Mouse (Mus musculus) embryonic facial prominence, embryonic 15.5 days (tissue): ENCODE results near the gene Prcd. TPM values are rescaled to one million over a fixed set of nuclear protein-coding genes. Genes with fewer than 3 reads are reported as not detected.

ENCODE experiments used
- ATAC-seq: fragments of 200-750 bp; cut with Nextera tagmentation; 2 replicates; pipeline ENCODE4 v1.8.0; 2017; ENCODE audit warnings: low read depth, moderate TSS enrichment; ENCODE audit not compliant: insufficient number of reproducible peaks, low FRiP score, low TSS enrichment
- H3K27ac ChIP-seq: fragments of 300-500 bp; sonication (generic); replicated peaks from 2 replicates; pipeline ENCODE4 v1.5.1; 2015; ENCODE audit warnings: mild to moderate bottlenecking, inconsistent platforms
- H3K27me3 ChIP-seq: fragments of 300-500 bp; sonication (generic); 2 replicates; pipeline ENCODE4 v1.6.1; 2015; ENCODE audit warnings: inconsistent platforms
- H3K36me3 ChIP-seq: fragments of 300-500 bp; sonication (generic); 2 replicates; pipeline ENCODE4 v1.6.1; 2015; ENCODE audit warnings: mild to moderate bottlenecking, inconsistent platforms
- H3K4me1 ChIP-seq: fragments of 300-500 bp; sonication (generic); 2 replicates; pipeline ENCODE4 v1.6.1; 2015; ENCODE audit warnings: inconsistent platforms
- H3K4me2 ChIP-seq: fragments of 300-500 bp; sonication (generic); replicated peaks from 2 replicates; pipeline ENCODE4 v1.6.1; 2015; ENCODE audit warnings: mild to moderate bottlenecking, inconsistent platforms
- H3K4me3 ChIP-seq: fragments of 300-500 bp; sonication (generic); replicated peaks from 2 replicates; pipeline ENCODE4 v1.5.1; 2015; ENCODE audit warnings: mild to moderate bottlenecking, inconsistent platforms
- H3K9ac ChIP-seq: fragments of 300-500 bp; sonication (generic); 2 replicates; pipeline ENCODE4 v1.6.1; 2015; ENCODE audit warnings: inconsistent platforms
- H3K9me3 ChIP-seq: fragments of 300-500 bp; sonication (generic); replicated peaks from 2 replicates; pipeline ENCODE4 v1.6.1; 2016; ENCODE audit warnings: inconsistent platforms
- WGBS: fragments of 180-500 bp; shearing (Covaris S2); methylation state at CpG from one replicate; pipeline ENCODE4 v1.1.7; 2015; 5-methylcytosine and 5-hydroxymethylcytosine counted together
- polyA plus RNA-seq: library from polyadenylated mRNA; unstranded; fragments of >200 nt; fragmentation: Nextera tagmentation; extraction: Ambion mirVana; gene quantifications from 2 replicates; pipeline ENCODE4 v1.2.1, GENCODE M21; 2015

Gene Prcd
- polyA plus RNA-seq, 1 experiment from 2014 or later: 3.6 TPM

DNA sequence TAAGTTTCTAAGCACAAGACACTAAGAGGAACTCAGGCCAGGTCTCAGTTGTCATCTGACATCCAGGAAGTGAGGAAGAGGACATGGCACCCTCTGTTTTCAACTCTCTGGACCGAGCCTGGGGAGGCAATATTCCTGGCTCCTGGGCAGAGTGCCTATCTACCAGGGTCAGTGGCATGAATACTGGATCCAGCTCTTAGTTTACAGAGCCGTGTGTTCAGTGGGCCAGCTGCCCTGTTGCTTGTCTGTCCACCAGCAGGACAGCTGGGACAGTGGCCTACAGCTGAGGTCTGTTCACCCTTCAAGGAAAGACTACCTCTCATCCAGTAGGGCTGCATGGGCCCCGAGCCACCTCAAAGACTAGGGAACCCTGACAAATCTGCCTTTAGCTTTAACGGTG, 27.8 kb downstream of the Prcd start:
- no peak overlapping the region for H3K4me2 ChIP-seq
- H3K27ac ChIP-seq: no peak overlapping the region
- peaks cover 15% of the 10 kb centered on the region; the same call in 1 of the 2 replicates for H3K4me1 ChIP-seq
- H3K9ac ChIP-seq: no peak overlapping the region
- H3K9me3 ChIP-seq: no peaks in the 10 kb centered on the region
- no peak for ATAC-seq
- H3K4me3 ChIP-seq: no peak overlapping the region
- WGBS: 76% methylated on average over 4 of the region's 4 CpGs
- no peaks in the 10 kb centered on the region for H3K27me3 ChIP-seq
- H3K36me3 ChIP-seq: peaks cover 36% of the 10 kb centered on the region

DNA sequence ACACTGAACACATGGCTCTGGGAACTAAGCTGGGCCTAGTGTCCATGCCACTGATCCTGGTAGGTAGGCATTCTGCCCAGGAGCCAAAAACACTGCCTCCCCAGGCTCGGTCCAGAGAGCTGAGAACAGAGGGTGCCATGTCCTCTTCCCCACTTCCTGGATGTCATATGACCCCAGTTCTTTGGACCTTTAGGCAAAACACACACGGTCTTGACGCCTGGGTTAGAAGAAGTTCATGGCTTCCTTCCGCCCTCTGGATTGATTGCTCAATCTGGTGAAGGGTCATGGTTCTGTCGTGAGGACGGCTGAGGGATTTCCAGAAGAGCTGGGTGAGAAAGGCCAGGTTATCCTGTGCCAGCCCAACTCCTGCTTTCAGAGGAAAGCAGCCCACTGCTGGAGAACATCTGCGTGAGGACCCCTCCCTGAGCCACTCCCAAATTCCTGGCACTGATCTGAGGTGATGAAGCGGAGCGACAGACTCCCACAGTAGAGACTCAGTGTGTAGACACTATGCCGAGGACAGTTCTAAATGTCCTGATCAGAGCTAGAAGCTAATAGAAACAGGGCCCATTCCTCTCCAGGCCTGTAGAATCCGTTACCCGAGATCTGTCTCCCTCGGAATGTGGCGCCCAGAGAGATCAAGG, 29.3 kb downstream of the Prcd start:
- Histone ChIP-seq H3K4me3 (no peak overlapping the region), H3K4me1 (peaks cover 17% of the 10 kb centered on the region; the same call in 1 of the 2 replicates), H3K36me3 (peaks cover 22% of the 10 kb centered on the region), H3K27me3 (no peaks in the 10 kb centered on the region), H3K9me3 (no peaks in the 10 kb centered on the region), H3K9ac (no peak overlapping the region), H3K4me2 (no peak overlapping the region), H3K27ac (peak overlapping the region; percentile 18)
- no peak for ATAC-seq
- WGBS: 54% methylated on average over 14 of the region's 14 CpGs

DNA sequence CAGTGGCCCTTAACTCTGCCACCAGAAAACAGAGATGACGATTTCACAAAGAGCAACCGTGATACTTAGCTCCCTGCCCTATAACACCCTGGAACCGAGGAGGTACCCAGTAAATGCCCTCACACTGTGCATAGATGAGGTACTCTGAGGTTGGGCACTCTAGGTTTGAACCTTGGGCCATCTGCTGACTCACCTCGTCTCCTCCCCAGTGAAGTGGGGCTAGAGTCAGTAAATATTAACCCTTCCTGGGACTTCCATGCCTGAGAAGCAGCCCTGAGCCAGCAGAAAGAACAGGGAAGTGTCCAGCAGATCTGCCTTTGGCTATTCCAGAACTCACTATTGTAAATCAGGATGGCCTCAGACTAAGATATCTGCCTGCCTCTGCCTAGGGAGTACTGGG, 30.4 kb downstream of the Prcd start:
- Histone ChIP-seq H3K9ac (no peak overlapping the region), H3K27ac (no peak overlapping the region), H3K36me3 (peaks cover 15% of the 10 kb centered on the region), H3K4me2 (no peak overlapping the region), H3K4me1 (peaks cover 18% of the 10 kb centered on the region; the same call in 1 of the 2 replicates), H3K27me3 (no peaks in the 10 kb centered on the region), H3K4me3 (no peak overlapping the region), H3K9me3 (no peaks in the 10 kb centered on the region)
- no peak for ATAC-seq
- 85% methylated on average over 4 of the region's 4 CpGs for WGBS

DNA sequence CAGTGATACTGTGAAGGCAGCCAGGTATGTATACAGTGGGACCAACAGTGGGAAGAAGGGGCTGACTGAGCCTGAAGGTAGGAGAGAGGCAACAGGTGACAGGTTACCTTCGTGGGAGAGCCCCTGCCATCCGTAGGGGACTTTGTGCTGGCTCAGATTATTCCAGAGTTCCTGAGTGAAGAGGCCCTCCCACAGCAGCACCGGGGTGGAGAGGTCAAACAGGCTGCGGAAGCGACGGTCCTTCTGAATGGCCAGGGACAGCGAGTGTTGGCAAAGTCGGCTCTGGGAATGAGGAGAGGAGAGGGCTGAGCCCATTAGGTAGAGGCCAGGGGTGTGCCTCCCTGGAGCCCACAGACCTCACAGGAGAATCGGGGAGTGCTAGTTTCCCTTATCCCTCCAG, 32.4 kb downstream of the Prcd start:
- H3K27ac ChIP-seq: no peak overlapping the region
- no peaks in the 10 kb centered on the region for H3K27me3 ChIP-seq
- no peak overlapping the region for H3K4me3 ChIP-seq
- H3K36me3 ChIP-seq: peaks cover 7% of the 10 kb centered on the region; the same call in 1 of the 2 replicates
- no peak overlapping the region for H3K9ac ChIP-seq
- no peaks in the 10 kb centered on the region for H3K9me3 ChIP-seq
- WGBS: 69% methylated on average over 9 of the region's 9 CpGs
- peaks cover 18% of the 10 kb centered on the region; the same call in 1 of the 2 replicates for H3K4me1 ChIP-seq
- no peak for ATAC-seq
- H3K4me2 ChIP-seq: no peak overlapping the region

DNA sequence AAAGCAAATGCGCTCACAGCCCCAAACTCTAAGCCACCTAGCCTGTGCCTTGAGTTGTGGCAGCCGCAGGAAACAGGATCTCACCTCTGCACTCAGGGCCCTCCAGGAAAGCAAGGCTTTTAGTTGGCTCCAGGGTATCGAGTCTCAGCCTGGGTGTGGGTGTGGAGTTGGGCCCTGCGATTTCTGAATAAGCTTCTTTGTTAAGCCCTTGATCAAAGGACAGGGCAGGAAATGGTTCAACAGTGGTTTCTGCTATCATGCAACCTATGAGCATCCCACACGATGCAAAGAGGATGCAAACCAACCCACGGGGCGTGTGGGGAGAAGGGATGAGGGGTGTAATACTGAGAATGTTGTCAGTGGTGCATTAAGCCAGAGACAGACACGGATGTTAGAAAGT, 34.6 kb downstream of the Prcd start:
- H3K4me3 ChIP-seq: no peak overlapping the region
- H3K4me2 ChIP-seq: no peak overlapping the region
- no peak overlapping the region for H3K9ac ChIP-seq
- H3K36me3 ChIP-seq: peaks cover 5% of the 10 kb centered on the region; the same call in 1 of the 2 replicates
- no peak overlapping the region for H3K27ac ChIP-seq
- H3K27me3 ChIP-seq: no peaks in the 10 kb centered on the region
- ATAC-seq: no peak
- no peaks in the 10 kb centered on the region for H3K9me3 ChIP-seq
- 29% methylated on average over 8 of the region's 8 CpGs for WGBS
- H3K4me1 ChIP-seq: peaks cover 6% of the 10 kb centered on the region; the same call in 1 of the 2 replicates

DNA sequence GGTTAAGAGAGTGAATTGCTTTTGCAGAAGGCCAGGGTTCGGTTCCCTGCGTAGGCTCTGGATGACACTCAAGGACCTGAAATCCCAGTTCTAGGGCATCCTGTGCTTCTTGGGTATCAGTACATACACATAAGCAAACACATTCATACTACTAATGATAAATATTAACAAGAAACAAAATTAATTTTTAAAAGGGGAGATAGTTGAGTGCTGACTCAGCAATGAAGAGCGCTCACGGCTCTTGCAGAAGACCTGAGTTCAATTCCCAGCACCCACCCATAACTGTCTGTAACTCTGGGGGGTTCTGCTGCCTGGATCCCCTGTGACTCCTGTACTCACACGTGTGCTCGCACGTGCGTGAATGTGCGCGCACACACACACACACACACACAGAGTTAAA, 36.3 kb downstream of the Prcd start:
- no peak overlapping the region for H3K4me2 ChIP-seq
- H3K27ac ChIP-seq: no peak overlapping the region
- H3K9me3 ChIP-seq: no peaks in the 10 kb centered on the region
- H3K4me1 ChIP-seq: peaks cover 14% of the 10 kb centered on the region
- H3K36me3 ChIP-seq: peaks cover 5% of the 10 kb centered on the region; the same call in 1 of the 2 replicates
- no peak overlapping the region for H3K9ac ChIP-seq
- no peak for ATAC-seq
- H3K27me3 ChIP-seq: peaks cover 13% of the 10 kb centered on the region
- no peak overlapping the region for H3K4me3 ChIP-seq
- 86% methylated on average over 10 of the region's 10 CpGs for WGBS

DNA sequence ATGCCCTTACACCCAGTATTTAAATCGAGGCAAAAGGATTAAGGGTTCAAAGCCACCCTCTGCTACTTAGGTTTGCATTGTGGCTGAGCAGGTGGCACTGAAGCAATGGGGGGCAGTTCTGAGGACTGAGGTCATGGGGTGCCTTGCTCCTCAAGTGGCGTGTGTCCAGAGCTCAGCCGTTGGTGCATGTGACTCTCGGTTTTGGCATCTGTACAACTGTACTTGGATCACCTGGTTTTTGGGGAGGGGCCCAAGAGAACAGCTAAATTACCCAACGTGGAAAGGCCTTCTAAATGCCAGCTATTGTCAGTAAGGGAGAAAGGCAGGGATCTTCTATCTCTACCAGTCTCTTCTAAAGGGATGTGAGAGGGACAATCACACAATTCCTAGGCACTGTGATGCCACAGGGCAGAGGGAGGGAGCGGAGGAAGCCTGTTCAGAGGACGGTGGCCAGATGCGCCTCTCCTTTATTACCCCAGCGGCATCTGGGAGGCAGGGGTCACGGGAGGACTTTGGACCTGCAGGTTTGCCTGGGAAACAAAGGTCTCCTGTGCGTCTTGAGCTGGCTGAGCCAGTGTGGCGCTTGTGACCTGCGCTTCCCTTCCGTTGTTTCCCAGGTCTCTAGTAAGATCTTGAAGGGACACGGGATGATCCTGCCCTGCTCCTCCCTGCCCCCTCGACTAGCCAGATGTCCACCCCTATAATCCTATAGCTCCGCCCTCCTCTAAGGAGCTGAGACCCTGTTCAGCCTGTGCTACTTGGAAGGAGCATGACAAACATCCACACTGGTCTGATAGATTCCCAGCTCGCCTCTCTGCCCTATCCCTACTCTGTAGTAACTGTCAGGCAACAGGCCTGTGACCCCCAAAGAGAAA, 37.6 kb downstream of the Prcd start:
- Histone ChIP-seq H3K4me1 (peaks cover 18% of the 10 kb centered on the region), H3K27ac (no peak overlapping the region), H3K27me3 (peaks cover 26% of the 10 kb centered on the region), H3K4me3 (no peak overlapping the region), H3K4me2 (no peak overlapping the region), H3K36me3 (no peaks in the 10 kb centered on the region), H3K9me3 (no peaks in the 10 kb centered on the region), H3K9ac (no peak overlapping the region)
- WGBS: 46% methylated on average over 17 of the region's 18 CpGs
- no peak for ATAC-seq

DNA sequence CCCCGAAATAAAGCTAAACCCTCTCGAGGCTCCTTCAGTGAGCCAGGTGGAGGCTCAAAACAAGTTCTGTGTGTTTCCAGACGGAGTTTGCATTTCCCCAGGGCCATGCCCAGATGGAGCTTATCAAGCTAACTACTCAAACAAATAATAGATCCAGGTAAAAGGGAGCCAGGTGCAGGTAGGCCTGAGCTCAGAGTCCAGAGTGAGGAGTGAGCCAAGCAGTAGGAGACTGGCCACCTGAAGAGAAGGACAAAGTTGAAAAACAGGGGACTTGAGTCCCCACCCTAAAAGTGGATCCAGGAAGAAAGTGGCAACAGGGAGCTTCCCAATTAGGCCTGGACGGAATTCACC, 40.5 kb downstream of the Prcd start:
- whole genome bisulfite sequencing: 27% methylated on average over 4 of the region's 4 CpGs
- ATAC-seq: no peak
- H3K4me1 ChIP-seq: peaks cover 14% of the 10 kb centered on the region
- 0 out of 2 replicates have a peak overlapping the region, but pooled peaks have one; percentile 35 for H3K9ac ChIP-seq
- H3K4me2 ChIP-seq: peak overlapping the region; percentile 83
- no peaks in the 10 kb centered on the region for H3K9me3 ChIP-seq
- H3K27me3 ChIP-seq: peaks cover 30% of the 10 kb centered on the region
- H3K4me3 ChIP-seq: peak overlapping the region; percentile 46
- H3K36me3 ChIP-seq: no peaks in the 10 kb centered on the region
- no peak overlapping the region for H3K27ac ChIP-seq

DNA sequence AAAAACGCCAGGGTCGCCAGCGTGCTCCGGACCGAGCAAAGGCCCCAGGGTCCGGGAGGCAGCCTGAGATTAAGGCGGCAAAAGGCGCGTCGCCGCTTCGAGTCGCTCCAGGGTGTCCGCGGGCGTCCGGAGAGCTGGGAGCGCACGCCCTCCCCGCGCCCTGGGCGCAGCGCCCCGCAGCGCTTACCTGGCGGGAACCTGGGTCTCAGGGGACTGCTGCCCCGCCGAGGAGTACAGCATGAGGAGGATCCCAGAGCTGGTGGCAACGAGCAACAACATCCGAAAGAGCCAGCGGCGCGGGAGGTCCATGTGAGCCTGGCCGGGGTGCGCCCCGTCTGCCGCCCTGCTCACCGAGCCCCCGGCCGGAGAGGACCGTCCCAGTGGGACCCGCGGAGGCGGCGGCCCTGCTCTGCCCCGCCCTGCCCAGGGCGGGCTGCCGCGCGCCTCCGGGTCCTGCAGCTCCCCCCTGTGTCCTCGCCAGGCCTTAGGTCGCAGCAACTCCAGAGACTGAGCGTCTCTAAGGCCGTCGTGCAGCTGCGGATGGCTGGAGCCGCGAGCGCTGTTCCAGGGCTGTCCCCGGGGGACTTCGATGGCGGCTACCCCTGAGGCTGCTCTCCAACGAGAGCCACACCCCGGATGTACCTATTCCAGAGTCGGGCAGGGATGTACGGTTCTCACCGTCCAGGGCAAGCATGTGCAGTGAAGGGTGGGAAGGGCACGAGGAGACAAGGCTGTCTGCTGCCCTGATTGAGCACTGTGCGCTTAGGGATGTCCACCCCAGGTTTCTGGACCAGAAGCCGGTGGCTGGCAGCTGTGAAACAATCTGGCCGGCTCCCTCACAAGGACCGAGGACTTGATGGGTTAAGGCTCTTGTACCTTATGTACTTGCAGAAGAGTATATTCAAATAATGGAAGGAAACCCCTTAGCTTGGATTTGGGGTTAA, 41.2 kb downstream of the Prcd start:
- WGBS: 2% methylated on average over 73 of the region's 73 CpGs
- Histone ChIP-seq H3K4me2 (peak overlapping the region; percentile 83), H3K27me3 (peaks cover 30% of the 10 kb centered on the region), H3K36me3 (no peaks in the 10 kb centered on the region), H3K9ac (peak overlapping the region; percentile 35), H3K9me3 (no peaks in the 10 kb centered on the region), H3K4me3 (peak overlapping the region; percentile 46), H3K4me1 (peaks cover 14% of the 10 kb centered on the region), H3K27ac (no peak overlapping the region)
- ATAC-seq: peak; percentile 78

DNA sequence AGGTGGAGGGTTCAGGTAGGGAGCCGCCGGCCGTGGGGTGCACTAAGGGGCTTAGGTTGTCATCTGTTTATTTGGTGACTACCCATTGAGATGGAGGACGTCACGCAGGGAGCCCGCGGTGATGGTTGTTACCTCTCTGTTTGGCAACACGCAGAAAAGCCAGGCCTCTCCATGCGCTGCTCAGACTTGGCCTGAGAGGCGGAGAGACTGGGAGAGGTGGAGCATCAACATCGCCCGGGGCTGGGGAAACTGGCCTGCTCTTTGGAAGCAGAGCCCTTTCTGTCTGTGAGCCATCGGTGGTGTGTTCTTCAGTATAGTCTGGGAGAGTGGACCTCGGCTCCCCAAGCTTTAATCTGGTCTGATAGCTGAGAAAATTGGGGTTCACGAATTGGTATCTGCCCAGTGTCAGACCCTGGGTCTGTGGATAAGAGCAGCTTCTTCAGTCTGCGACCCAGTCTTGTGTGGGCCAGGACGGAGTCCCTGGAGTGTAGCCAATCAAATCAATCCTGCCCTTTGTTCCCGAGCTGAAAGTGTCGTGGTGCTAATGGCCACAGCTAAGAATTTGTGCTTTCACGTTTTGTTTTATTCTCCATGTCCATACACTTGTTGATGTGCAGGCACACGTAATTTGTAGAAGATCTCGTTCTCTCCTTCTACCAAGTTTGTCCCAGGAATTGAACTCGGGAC, 42.0 kb downstream of the Prcd start:
- Histone ChIP-seq H3K4me2 (no peak overlapping the region), H3K4me3 (peak overlapping the region; percentile 46; the same call in 1 of the 2 replicates), H3K27me3 (peaks cover 30% of the 10 kb centered on the region), H3K9me3 (no peaks in the 10 kb centered on the region), H3K27ac (no peak overlapping the region), H3K4me1 (peaks cover 14% of the 10 kb centered on the region), H3K36me3 (no peaks in the 10 kb centered on the region), H3K9ac (no peak overlapping the region)
- 33% methylated on average over 23 of the region's 23 CpGs for WGBS
- ATAC-seq: no peak
